Mouse (Mus musculus) lung, postnatal 0 days (tissue): ENCODE data around the gene Pdxk. TPM values are rescaled to one million over a fixed set of nuclear protein-coding genes. Genes with fewer than 3 reads are reported as not detected.

Source experiments
- ATAC-seq: fragments of 200-750 bp; cut with Nextera tagmentation; 2 replicates; pipeline ENCODE4 v1.8.0; 2017; ENCODE audit warnings: moderate library complexity
- DNase-seq: peaks from one replicate; pipeline ENCODE4 v3.0.0-alpha.2; 2016; ENCODE audit warnings: low spot score
- H3K27ac ChIP-seq: fragments of 300-500 bp; sonication (generic); 2 replicates; pipeline ENCODE4 v1.5.1; 2014; ENCODE audit warnings: antibody characterized with exemption, mild to moderate bottlenecking, low read length, mixed read lengths
- H3K27me3 ChIP-seq: fragments of 300-500 bp; sonication (generic); replicated peaks from 2 replicates; pipeline ENCODE4 v1.6.1; 2014; ENCODE audit warnings: low read length, mixed read lengths; ENCODE audit not compliant: insufficient read depth
- H3K36me3 ChIP-seq: fragments of 300-500 bp; sonication (generic); 2 replicates; pipeline ENCODE4 v1.6.1; 2014; ENCODE audit warnings: low read length, mixed read lengths; ENCODE audit not compliant: insufficient read depth
- H3K4me1 ChIP-seq: fragments of 300-500 bp; sonication (generic); 2 replicates; pipeline ENCODE4 v1.6.1; 2014; ENCODE audit warnings: antibody characterized with exemption, low read depth, low read length, mixed read lengths; ENCODE audit not compliant: insufficient read depth
- H3K4me2 ChIP-seq: fragments of 300-500 bp; sonication (generic); replicated peaks from 2 replicates; pipeline ENCODE4 v1.6.1; 2014; ENCODE audit warnings: low read depth, mild to moderate bottlenecking, low read length, moderate library complexity, mixed read lengths
- H3K4me3 ChIP-seq: fragments of 300-500 bp; sonication (generic); 2 replicates; pipeline ENCODE4 v1.5.1; 2014; ENCODE audit warnings: low read depth, low read length
- H3K9ac ChIP-seq: fragments of 300-500 bp; sonication (generic); replicated peaks from 2 replicates; pipeline ENCODE4 v1.6.1; 2014; ENCODE audit warnings: low read depth, mild to moderate bottlenecking
- H3K9me3 ChIP-seq: fragments of 300-500 bp; sonication (generic); 2 replicates; pipeline ENCODE4 v1.6.1; 2016; ENCODE audit warnings: low read length, mixed read lengths
- CTCF ChIP-seq: IDR thresholded peaks from 2 replicates; pipeline ENCODE4 v1.5.1; 2016; ENCODE audit warnings: antibody characterized with exemption, mild to moderate bottlenecking
- EP300 ChIP-seq: IDR thresholded peaks from 2 replicates; pipeline ENCODE4 v1.6.1; 2016; ENCODE audit warnings: antibody characterized with exemption, mild to moderate bottlenecking, control low read depth
- WGBS: fragments of 180-500 bp; shearing (Covaris S2); extraction: QIAGEN DNeasy Blood & Tissue Kit; methylation state at CpG from one replicate; pipeline ENCODE4 v1.1.7; 2014; 5-methylcytosine and 5-hydroxymethylcytosine counted together
- polyA plus RNA-seq: library from polyadenylated mRNA; unstranded; fragments of >200 nt; fragmentation: Nextera tagmentation; extraction: Ambion mirVana; gene quantifications from 2 replicates; pipeline ENCODE4 v1.2.1, GENCODE M21; 2015

The Pdxk gene
- polyA plus RNA-seq, 1 experiment from 2014 or later, result 4.9 TPM

DNA sequence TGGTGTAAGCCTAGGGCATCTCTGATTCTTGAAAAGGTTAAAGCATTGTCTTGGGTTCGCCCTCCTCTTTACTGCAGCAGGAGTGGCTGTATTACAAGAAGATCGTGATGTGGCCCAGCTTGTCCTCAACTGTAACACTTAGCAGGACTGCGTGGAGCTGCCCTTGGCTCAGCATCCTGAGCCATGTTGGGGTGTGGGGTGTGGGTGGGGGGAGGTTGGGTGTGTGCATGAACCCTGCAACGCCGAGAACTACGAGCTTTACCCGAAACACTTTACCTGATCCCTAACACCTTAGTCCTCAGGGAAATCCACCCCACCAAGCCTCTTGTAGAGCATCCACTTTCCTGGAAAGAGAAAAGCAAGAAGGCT lies 51.6 kb downstream of the Pdxk start:
- ATAC-seq, result no peak; the same call in 1 of the 2 replicates
- H3K9ac ChIP-seq, result no peak overlapping the region
- 44% methylated on average over 7 of the region's 7 CpGs for WGBS
- H3K9me3 ChIP-seq, result no peaks in the 10 kb centered on the region
- peak overlapping the region; percentile 78 for H3K4me2 ChIP-seq
- TF ChIP-seq EP300 (no peak), CTCF (no peak)
- no peaks in the 10 kb centered on the region for H3K27me3 ChIP-seq
- no peak overlapping the region for H3K27ac ChIP-seq
- H3K4me1 ChIP-seq, result no peaks in the 10 kb centered on the region
- H3K4me3 ChIP-seq, result peak overlapping the region; percentile 88
- DNase-seq, result no peak
- peaks cover 8% of the 10 kb centered on the region; the same call in 1 of the 2 replicates for H3K36me3 ChIP-seq

DNA sequence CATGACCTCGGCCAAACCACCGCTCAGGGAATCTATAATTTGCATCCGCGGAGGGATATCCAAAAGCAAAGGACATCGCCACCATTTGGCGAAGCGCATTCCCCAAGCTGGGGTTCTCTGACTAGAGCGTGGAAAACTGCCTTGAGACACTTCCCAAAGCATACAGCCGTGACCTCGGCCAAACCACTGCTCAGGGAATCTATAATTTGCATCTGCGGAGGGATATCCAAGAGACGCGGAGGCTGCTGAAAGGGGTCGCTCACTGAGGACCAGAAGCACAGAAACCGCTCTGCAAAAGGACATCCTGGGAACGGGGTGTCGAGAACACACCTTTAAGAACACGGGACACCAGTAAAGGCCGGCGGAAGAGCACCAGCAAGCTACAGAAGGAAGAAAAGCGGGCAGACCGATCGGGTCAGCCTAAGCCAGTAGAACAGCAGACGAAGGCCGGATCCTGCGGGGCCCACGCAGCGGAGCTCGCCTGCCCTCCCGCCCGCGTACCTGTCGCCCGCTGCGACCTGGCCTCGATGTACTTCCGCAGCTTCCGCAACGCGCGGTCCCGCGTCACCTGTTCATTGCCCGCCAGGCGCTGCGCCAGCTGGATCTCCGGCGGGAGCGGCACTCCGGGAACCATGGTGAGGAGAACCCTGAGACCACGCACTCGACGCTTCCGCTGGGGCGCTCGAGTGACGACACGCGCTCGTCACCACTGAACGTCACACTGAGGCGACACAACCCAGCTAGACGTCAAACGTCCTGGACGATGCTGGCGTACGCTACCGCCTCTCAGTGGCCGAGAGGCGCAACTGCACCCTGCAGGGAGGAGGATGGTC lies 52.2 kb downstream of the Pdxk start, which contains the start of gene Rrp1:
Rrp1 (minus strand) TSS at position 725 of the 833 bp plus-strand sequence.
- Histone ChIP-seq H3K36me3 (peaks cover 12% of the 10 kb centered on the region; the same call in 1 of the 2 replicates), H3K4me1 (no peaks in the 10 kb centered on the region), H3K9ac (peak within 1 kb of the TSS; percentile 82), H3K9me3 (no peaks in the 10 kb centered on the region), H3K4me3 (peak within 1 kb of the TSS; percentile 88), H3K27ac (peak within 1 kb of the TSS; percentile 91), H3K27me3 (no peaks in the 10 kb centered on the region), H3K4me2 (peak within 1 kb of the TSS; percentile 78)
- TF ChIP-seq CTCF (peak; percentile 100), EP300 (no peak)
- DNase-seq, result peak; percentile 94
- WGBS, result under 1% methylated on average over 70 of the region's 70 CpGs
- peak; percentile 95 for ATAC-seq

DNA sequence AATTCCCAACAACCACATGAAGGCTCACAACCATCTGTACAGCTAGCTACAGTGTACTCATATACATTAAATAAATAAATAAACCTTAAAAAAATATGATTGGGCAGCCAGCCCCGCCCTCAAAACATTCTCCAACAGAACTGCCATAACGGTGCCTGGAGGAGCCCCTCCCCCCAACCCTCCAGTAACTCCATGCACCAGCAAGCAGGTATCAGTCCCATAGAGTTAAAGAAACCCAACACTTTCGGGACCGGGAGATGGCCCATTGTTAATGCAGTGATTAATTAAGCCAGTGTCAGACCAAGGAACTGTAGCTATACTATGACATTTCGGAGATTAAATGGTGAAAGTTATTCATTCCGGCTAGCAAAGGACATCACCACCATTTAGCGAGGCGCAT lies 52.9 kb downstream of the Pdxk start:
- H3K9me3 ChIP-seq, result no peaks in the 10 kb centered on the region
- H3K4me1 ChIP-seq, result no peaks in the 10 kb centered on the region
- H3K27ac ChIP-seq, result peak overlapping the region; percentile 91; the same call in 1 of the 2 replicates
- peak overlapping the region; percentile 78 for H3K4me2 ChIP-seq
- 13% methylated on average over 8 of the region's 8 CpGs for WGBS
- peak overlapping the region; percentile 82 for H3K9ac ChIP-seq
- no peaks in the 10 kb centered on the region for H3K27me3 ChIP-seq
- peaks cover 12% of the 10 kb centered on the region; the same call in 1 of the 2 replicates for H3K36me3 ChIP-seq
- DNase-seq (peak; percentile 25), ATAC-seq (no peak)
- H3K4me3 ChIP-seq, result peak overlapping the region; percentile 88
- TF ChIP-seq EP300 (no peak), CTCF (no peak)

DNA sequence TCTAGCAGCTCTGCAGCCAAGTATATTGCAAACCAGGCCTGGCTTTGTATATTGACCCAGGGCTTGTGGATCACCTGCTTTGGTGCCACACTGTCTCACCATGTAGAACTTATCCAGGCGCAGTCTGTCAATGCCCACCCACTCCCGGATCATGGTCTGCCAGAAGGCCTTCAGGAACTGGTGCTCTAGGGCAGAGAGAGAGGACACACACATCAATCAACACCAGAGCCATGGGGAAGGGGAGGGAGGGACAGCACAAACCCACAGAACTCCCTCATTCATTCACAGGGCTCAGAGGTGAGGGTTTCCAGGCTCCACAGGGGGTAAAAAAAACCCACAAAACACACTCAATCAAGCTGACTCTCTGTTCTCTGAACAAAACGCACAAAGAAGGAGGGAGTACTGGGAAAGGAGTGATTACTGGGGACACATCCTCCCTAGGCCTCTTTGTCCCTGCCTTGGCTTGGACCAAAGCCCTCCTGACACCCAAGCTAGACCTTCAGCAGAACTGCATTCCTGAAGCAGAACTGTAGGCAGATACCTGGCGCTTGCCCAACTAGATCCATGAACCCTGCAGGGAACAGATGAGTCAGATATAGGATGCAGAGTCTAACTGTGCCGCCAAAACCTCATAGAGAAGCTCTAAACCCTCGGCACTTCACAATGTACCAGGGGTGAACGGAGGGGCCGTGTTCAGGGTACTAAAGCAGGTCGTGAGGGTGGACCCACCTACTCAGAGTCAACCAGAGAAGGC lies 55.6 kb downstream of the Pdxk start:
- 86% methylated on average over 9 of the region's 9 CpGs for WGBS
- H3K4me1 ChIP-seq, result no peaks in the 10 kb centered on the region
- H3K27ac ChIP-seq, result no peak overlapping the region
- ATAC-seq (no peak), DNase-seq (no peak)
- H3K27me3 ChIP-seq, result no peaks in the 10 kb centered on the region
- H3K36me3 ChIP-seq, result peaks cover 33% of the 10 kb centered on the region
- H3K4me2 ChIP-seq, result no peak overlapping the region
- H3K9ac ChIP-seq, result no peak overlapping the region
- no peak for TF ChIP-seq EP300
- TF ChIP-seq CTCF, result no peak
- H3K4me3 ChIP-seq, result no peak overlapping the region
- no peaks in the 10 kb centered on the region for H3K9me3 ChIP-seq

DNA sequence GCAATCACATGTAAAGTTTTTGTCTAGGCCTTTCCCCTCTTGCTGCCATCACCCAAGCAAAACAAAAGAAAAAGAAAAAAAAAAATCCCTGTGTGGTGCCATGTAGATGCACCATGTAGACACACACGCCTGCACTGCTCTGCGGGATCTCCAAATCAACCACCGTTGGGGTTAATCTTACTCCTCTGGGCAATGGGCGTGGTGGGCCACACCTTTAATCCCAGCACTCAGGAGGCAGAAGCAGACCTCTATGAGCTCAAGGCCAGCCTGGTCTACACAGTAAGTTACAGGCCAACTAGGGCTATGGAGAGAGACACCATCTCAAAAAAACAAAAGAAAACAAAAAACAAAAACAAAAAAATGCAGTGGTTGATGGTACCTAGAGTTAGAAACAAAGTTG lies 57.6 kb downstream of the Pdxk start:
- DNase-seq, result no peak
- WGBS, result 88% methylated on average over 4 of the region's 4 CpGs
- Histone ChIP-seq H3K36me3 (peaks cover 53% of the 10 kb centered on the region), H3K27me3 (no peaks in the 10 kb centered on the region), H3K9ac (no peak overlapping the region), H3K27ac (no peak overlapping the region), H3K4me1 (no peaks in the 10 kb centered on the region), H3K9me3 (no peaks in the 10 kb centered on the region), H3K4me3 (no peak overlapping the region), H3K4me2 (no peak overlapping the region)
- ATAC-seq, result no peak
- TF ChIP-seq EP300, result no peak
- TF ChIP-seq CTCF, result no peak

DNA sequence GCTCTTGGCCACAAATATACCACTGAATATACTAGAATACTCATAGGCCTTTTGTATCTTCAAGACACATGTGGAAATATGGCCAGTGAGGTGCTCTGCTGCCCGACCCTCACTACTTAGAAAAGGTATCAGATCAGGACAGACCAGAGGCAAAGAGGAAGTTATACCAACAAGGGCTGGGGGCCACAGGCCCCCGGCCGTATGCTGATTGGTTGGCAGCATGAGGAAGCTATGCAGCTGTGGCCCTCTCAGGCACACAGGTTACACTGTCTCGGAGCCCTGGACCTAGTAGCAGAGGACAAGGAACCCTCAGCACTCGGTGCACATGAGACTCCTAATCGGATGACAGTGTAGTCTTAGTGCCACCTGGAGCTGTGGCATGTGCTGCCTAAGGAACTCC lies 58.6 kb downstream of the Pdxk start:
- peaks cover 62% of the 10 kb centered on the region for H3K36me3 ChIP-seq
- no peak overlapping the region for H3K27ac ChIP-seq
- no peaks in the 10 kb centered on the region for H3K9me3 ChIP-seq
- 88% methylated on average over 6 of the region's 6 CpGs for WGBS
- no peak for ATAC-seq
- no peak overlapping the region for H3K4me2 ChIP-seq
- no peak overlapping the region for H3K9ac ChIP-seq
- H3K27me3 ChIP-seq, result no peaks in the 10 kb centered on the region
- H3K4me1 ChIP-seq, result no peaks in the 10 kb centered on the region
- DNase-seq, result no peak
- TF ChIP-seq CTCF, result no peak
- no peak for TF ChIP-seq EP300
- H3K4me3 ChIP-seq, result no peak overlapping the region
